Mouse (Mus musculus): ENCODE data around the gene 9130213A22Rik.

Gene 9130213A22Rik

GRCm38 (mm10) chr11:69123056-69123692, 785 bp upstream of the 9130213A22Rik start:
- peak; percentile 94 for DNase-seq

- no peak for DNase-seq
Observed at GRCm38 (mm10) chr11:69121741-69122335, 551 bp downstream of the 9130213A22Rik start.

DNA sequence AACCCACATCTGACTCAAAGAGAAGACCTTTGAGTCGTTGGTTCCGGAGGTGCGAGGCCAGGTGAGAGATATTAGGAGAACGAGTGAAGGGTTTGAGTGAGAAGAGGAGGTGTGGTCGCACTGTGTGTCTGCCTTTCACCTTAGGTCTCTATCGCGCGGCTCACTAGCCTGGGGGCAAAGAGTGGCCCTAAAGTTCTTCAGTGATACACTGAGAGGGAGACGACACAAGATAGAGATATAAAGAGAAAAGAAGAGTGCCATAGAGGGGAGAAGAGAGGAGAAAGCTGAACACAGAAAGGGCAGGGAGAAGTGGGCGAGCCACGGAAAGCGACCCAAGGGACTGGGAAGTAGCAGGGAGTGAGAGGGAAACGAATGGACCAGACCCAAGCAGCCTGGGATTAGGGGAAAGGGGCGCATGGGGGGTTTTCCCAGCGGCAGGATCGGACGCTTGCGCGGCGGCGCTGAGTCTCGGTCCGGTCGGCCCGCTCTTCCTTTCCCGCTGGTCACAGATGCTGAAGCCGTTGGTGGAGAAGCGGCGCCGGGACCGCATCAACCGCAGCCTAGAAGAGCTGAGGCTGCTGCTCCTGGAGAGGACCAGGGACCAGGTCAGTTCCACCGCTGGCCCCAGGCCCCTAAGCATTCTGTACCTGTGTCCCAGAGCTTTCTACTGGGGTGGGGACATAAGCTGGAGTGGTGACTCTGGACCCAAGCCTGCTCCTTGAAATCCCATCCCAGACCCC, 1.2 kb downstream of the 9130213A22Rik start:
- DNase-seq = peak; percentile 61

DNA sequence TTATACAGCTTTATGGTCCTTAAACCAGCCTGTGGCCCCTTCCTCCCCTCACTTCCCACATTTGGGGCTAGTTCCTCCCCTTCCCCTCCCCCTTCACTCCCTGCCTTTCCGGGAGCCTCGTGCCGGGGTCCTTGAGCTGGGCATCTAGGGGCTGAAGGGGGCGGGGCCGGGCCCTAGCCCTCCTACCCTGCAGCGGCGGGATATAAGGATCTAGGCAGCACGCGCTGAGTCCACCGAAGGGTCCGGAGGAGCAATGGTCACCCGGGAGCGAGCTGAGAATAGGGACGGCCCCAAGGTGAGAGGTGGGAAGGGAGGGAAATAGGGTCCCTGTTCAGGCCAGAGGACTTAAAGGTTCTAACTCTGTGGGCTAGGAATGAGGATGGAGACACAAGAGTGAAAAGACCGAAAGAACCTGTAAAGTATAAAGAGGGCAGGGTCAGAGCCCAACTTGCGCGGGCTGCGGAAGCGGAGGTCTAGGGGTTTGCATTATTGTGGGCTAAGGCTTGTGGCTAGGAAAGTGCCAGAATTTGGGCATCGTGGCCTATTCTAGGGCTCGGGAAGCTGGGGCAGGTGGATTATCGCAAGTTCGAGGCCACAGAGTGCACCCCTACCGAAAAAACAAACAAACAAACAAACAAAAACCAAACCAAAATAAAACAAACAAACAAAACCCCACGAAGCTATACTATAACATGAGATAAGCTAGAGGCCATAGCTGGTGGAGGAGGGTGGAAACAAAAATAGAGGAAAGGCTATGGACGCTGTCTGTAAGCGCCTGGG, 2.0 kb downstream of the 9130213A22Rik start, which contains the start of gene Hes7:
Gene Hes7, plus strand, starts transcription at position 184 of the 780 bp plus-strand sequence.
- peak; percentile 73 for DNase-seq

GRCm38 (mm10) chr11:69119446-69120155, 2.8 kb downstream of the 9130213A22Rik start:
- DNase-seq = peak; percentile 51

DNA sequence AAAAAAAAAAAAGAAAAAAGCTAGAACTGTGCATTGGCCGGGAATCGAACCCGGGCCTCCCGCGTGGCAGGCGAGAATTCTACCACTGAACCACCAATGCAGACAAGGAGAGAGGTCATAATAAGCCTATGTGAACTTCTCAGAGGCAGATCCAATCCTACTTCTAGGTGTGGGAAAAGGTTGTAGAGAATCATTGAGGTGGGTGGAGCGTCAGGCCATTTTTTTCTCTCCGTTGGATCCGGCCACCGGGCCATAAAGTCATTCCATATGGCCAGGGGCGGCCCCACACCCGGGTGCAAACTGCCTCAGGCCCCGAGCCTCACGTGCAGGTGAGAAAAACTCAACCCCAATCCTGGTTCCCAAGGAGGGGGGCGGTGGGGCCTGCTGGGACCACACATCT, 3.6 kb downstream of the 9130213A22Rik start:
- peak; percentile 88 for DNase-seq

- peak; percentile 78 for DNase-seq
Observed at GRCm38 (mm10) chr11:69117737-69118695, 4.4 kb downstream of the 9130213A22Rik start.

- DNase-seq = peak; percentile 45
Observed at GRCm38 (mm10) chr11:69116843-69117242, 5.5 kb downstream of the 9130213A22Rik start.

GRCm38 (mm10) chr11:69114621-69115020, 7.8 kb downstream of the 9130213A22Rik start:
- no peak for DNase-seq

DNA sequence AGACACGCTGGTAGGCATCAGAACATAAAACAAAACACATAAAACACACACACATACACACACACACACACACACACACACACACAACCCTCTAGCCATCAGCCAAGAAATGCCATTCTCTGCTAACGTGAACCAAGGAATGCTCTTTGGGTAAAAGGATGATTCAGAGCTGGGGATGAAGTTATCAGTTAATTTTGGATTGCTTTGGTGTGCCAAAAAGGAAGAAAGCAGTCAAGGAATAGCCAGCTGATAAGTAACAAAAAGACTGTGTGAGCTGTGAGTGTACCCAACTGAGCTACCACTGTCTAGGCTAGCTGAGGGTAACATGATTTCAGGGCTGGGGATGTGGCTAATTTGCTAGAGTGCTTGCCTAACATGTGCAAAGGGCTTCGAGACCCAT, 8.4 kb downstream of the 9130213A22Rik start:
- DNase-seq = no peak

GRCm38 (mm10) chr11:69111865-69112264, 10.5 kb downstream of the 9130213A22Rik start:
- DNase-seq = no peak

DNA sequence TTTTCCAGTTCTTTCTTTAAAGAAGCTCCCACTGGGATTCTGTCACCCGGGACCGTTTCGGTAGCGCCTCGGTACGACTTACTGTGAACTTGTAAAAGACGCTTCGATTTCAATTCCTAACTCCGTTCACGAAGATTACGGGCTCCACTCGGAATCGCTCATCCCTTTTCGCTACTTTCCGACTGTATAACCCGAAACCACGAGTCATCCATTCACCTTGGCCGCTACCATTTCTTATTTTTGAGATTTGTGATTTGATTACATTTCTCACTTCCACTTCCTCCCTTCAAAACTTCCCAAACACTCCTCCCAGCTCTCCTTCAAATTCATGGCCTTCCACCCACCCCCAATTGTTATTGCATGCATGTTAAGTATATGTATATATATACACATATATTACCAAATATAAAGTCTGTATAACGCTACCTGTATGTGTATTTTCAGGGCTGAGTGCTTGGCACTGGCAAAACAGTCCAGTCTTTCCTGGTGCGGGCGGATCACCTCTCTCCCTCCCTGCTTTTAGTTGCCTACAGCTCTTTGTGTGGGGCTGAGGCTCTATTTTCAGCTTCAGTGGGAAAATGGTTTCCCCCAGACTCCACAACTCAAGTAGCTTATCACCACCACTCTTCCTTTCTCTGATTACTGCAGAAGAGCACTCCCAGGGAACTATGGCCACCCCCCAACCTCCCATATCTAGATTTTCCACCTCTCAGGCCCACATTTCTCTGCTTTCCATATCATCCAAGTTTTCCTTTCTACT, 11.2 kb downstream of the 9130213A22Rik start:
- DNase-seq = no peak

GRCm38 (mm10) chr11:69110319-69111046, 11.9 kb downstream of the 9130213A22Rik start:
- peak; percentile 89 for DNase-seq

DNA sequence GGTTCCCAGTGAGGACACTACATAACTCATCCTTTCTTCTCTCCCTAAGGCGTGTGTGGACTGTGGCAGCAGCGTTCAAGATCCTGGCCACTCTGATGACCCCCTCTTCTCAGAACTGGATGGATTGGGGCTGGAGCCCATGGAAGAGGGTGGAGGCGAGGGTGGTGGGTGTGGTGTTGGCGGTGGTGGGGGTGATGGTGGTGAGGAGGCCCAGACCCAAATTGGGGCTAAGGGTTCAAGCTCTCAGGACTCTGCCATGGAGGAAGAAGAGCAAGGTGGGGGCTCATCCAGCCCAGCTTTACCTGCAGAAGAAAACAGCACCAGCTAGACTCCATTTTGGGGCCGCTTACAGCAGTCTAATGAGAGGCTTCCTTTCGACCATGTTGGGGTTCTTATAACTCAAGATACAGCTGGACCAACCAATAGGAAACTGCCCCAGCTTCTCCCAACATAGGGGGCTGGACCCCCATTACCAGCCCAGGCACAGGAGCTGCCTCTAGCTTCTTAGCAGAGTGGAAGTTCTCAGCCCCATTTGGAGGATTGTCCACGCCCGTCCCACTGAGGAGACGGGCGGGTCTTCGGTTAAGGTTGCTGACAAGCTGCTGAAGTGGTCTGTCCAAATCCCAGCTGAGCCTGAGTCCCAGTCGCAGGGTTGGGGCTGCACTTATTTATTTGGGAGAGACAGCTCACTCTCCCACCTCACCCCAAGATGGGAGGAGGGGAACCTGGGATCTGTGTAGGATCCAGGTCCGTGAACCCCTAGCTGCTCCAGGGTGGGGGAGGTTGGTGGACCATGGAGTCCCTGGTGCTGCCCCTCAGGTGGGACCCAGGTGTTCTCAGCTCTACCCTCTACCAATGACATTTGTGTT, 13.1 kb downstream of the 9130213A22Rik start:
- peak; percentile 64 for DNase-seq

DNA sequence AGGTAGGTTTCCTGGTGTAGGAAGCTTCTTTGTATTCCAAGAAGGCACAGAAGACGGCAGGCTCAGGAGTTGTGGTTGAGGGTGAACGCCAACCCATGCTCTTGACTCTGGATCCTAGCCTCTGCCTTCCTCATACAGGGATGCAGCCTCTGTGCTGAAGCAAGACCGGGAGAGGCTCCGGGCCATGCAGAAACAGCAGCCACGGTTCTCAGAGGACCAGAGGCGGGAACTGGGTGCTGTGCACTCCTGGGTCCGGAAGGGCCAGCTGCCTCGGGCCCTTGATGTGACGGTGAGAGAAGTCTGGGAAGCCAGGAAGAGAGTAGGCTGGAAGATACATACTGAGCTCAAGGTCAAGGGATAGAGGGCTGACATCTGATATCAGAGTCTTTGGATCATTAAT, 14.2 kb downstream of the 9130213A22Rik start:
- DNase-seq = no peak

GRCm38 (mm10) chr11:69107676-69108075, 14.7 kb downstream of the 9130213A22Rik start:
- DNase-seq = peak; percentile 42

- DNase-seq = peak; percentile 53
Observed at GRCm38 (mm10) chr11:69106842-69107241, 15.5 kb downstream of the 9130213A22Rik start.

GRCm38 (mm10) chr11:69106299-69106698, 16.1 kb downstream of the 9130213A22Rik start:
- DNase-seq = peak; percentile 44

- DNase-seq = peak; percentile 45
Observed at GRCm38 (mm10) chr11:69105796-69106195, 16.6 kb downstream of the 9130213A22Rik start.
